Mouse (Mus musculus) left cerebral cortex, adult 8-10 months (tissue): ENCODE measurements at regions not wholly inside any gene's neighbourhood (a gene's known extent, or its start where the extent isn't known, plus 50 kb on each side); places are given as distances from the start of the nearest gene placed in this dataset.
"Not testable (repeated sequence)": the region's sequence is repeated elsewhere in the genome, so short reads cannot be mapped to it uniquely, and the experiment has no call there.

ENCODE experiments used
- DNase-seq, 2 experiments: peaks; one replicate each; pipeline ENCODE4 v3.0.0; 2022; ENCODE audit warnings: low spot score in 2 of 2

DNA sequence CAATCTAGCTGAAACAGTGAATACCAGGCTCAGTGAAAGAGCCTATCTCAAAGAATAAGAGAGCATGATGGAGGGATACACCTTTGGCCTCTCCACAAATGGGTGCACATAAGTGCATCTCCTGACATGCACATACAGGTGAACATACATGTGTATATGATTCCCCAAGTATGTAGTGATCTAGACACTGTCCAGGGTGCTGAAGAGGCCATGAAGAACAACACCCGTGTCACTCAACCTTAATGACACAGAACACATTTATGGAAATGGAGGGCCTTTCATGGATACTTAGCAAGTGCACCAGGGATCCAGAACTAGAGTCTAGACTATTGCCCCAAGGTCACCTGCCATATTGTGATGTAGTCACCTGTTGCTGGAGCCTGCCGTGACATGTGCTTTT is 56.9 kb downstream of the Spata19 start:
- DNase-seq, result no peak

DNA sequence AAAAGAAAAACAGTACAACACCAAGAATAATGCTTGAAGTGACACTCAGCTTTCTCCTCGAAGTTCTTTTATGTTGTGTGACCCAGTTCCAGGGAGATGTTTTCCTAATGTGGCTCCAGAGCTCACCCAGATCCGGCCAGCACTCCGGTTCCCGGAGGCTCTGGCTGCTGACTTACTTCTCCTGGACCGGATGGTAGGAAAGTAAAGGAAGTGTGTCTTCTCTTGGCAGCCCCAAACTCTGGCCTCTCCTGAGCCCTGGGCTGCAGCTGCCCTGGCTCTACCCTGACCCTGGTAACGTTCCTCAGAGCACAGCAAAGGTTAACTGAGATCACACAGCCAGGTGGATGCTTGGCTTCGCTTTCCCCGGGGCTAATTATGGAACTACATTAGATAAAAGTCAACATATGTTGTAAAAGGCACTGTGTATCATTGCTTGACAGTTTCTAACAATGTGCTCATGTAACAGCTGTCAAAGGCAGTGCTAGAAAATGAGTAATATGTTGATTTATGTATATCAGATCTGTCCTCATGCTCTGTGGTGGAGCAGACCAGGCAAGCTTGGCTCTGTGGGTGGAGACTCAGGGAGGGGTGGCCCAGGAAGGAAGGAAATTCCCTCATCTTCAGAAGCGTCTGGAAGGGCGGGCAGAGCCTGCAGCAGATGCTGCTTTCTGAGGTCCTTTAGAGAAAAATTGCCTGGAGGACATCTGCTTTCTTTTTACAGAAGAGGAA is 57.5 kb downstream of the Spata19 start:
- peak; percentile 23 to 85 for DNase-seq

DNA sequence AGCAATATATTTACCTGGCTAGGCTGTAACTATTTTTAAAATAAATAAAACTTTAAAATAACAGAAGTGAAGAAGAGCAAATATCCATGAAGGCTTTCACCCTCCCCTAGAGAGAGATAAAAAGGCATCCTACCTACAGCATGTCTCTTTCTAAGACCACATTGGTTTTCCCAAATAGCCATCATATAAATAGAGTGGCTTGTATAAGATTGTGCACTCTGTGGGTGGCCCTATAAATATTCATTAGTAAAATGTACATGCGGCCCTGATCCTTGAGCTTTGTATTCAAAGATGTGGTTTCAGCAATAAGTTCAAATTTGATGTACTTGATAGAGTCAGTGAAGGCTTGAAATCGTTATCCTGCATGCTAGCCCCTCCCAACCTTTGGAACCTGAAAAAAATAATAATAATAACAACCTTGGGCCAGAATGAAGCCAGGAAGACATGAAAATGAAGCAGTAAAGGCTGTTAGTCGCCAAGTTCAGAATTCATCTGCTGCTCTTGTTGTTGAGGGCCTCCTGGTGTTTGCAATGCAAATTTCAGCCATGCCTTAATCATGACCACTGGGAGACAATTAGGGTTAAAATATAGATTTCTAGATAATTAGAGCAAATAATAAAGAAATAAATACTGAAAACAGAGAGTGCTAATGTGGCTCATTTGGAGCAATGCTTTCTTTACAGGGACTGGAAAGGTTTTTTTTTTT is 61.9 kb downstream of the Spata19 start:
- DNase-seq, result no peak

DNA sequence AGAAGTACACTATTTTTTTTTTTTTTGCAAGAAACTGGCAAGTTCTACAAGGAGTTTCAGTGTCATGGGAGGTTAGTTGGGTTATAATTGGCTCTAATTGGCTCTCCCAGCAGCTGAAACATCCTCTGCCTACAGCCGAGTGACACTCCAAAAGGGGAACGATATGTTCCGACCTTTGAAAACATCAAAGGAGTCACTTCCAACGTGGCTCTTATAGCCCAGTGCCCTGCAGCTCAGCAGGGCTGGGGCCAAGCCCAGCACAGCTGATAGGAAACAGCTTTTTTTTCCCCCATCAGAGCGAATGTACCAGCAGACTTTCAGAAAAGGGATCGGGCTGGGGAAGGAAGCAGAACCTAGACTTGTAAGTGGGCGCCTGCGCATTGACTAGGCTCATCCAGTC is 64.4 kb downstream of the Spata19 start:
- DNase-seq, result no peak

DNA sequence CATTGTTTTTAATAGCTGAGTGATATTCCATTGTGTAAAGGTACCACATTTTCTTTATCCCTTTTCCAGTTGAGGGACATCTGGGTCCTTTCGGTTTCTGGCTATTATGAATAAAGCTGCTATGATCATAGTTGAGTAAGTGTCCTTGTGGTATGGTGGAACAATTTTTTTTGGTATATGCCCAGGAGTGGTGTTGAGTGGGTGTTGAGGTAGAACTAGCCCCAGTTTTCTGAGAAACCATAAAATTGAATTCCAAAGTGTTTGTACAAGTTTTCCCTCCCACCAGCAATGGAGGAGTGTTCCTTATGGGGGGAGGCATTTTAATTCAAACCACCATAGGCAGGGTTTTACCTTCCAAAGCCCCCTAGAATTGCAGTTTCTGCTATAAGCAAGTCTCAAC is 67.4 kb downstream of the Spata19 start:
- no peak for DNase-seq

DNA sequence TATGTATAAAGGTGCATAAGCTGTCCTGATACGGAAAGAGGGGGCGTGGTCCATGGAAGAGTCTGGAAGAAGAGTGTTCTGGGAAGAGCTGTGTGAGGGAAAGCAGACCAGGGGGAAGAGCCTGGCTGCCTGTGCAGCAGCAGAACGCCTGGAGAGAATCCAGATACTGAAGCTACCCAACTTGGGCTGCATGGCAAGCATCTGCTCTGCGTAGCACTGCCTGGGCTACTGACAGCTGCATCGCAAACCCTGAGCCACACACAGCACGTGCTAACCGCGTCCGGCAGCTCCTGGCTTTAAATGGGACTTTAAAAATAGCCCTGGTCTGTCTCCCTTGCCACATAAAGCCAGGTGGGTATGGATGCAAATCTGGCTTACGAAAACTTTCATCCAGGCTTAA is 78.9 kb downstream of the Spata19 start:
- DNase-seq, result peak in 1 of 2 experiments; percentile 66

DNA sequence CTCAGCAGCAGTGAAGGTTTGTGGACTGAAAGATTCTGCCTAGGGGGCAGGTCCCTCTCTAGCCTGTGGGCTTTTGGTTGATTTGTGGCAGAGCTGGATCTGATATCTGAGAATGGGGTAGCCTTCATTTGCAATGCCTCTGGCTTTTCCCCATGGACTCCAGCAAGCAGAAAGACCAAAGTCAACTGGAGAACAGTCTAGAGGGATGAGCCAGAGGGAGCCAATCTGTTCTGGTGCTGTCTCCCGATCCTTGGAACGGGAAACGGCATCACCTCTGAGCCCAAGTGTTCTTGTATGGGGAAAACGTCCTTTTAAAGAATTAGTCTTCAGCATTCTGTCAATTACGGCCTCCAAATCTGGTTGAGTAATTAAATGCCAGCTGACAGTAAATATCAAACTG is 80.0 kb downstream of the Spata19 start:
- DNase-seq, result no peak

DNA sequence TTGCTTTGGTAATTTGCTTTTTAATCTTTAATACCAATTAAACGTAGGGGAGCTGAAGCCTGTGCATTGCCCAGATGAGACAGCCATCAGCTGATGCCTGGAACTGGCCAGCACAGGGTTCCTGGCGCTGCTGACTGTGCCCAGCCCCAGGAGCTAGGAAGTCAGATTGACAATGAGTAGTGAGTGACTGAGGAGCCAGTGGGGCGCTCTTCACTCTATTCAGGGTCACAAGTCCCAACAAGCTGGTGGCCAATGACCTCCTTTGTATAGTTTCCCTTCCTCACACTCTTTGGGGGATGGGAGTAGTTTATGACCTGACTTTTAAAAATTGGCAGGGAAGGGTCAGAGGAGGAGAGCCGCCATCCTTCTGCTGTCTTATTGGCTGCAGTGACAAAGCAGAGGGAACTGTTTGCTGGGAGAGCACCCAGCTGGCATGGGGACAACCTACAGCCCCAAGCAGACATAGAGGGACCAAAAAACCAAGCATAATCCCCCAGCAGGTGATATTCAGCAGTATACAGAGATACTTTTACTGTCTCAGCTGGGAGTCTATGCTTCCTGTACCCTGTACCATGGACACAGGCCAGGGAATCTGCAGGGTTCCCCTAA is 80.6 kb downstream of the Spata19 start:
- no peak for DNase-seq

DNA sequence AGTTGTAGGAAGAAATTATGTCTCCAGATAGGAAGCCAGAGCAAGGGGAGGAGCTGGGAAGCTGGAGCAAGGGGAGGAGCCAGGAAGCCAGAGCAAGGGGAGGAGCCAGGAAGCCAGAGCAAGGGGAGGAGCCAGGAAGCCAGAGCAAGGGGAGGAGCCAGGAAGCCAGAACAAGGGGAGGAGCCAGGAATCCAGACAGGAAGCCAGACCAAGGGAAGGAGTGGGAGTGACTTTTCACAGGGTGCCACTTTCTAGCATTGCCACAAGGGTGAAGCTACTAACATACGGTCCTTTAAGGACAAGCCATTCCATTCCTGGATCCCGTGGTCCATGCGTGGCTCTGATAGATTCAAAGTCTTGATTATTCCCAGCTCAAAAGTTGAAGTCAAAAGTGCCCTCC is 81.7 kb downstream of the Spata19 start:
- DNase-seq, result no peak

DNA sequence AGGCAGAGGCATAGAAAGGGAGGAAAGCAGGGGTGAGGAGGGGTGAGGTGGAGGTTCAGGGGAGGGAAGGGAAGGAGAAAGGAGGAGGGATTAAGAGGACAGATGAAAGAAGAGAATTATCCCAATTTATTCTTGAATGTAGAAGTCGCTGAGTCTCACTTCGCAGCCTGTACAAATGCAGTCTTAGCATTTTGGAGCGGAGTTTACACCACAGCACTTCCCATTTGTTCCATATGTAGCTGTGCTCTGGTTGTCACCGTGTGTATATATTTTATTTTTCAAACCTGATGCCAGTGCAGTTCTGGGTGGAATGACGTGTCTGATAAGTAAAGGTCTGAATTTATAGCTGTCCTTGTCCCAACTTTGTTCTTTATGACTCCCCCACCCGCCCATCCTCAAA is 105.2 kb downstream of the Spata19 start:
- DNase-seq, result no peak

DNA sequence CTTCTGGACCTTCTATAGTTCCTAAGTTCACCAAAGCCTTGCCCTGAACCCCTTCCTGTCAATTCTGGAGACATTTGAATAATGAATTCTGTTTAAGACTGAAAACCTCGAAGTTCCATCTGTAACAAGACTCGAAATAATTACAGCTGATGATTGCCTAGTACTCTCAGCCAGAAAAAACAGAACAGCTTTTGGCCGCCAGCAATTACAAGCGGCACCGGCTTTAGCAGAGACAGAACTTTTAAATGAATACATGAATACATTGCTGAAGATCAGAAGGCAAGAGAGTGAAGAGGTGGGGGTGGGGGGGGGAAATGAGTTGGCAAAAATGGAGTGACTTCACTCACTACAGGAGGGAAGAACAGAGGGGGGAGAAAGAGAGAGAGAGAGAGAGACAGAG is 112.6 kb downstream of the Spata19 start:
- DNase-seq, result no peak

DNA sequence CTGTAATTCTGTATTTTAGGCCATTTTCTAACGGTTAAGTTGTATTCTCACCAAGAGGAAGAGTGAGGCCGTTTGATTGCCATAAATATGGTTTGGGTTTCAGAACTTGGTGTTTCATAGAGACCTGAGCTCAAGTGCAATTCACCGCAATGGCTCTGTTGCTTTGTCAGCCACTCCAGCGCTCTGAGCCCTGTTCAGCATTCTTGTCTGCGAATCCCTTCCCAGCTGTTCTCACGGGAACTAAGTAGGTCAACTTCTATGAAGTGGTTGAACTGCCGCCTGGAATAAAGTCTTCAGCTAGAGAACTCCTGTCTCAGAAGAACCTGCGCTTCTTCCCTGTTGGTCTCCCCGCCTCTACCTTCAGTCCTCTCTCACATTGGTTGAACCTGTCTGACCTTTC is 113.1 kb downstream of the Spata19 start:
- DNase-seq, result peak in 1 of 2 experiments; percentile 11

DNA sequence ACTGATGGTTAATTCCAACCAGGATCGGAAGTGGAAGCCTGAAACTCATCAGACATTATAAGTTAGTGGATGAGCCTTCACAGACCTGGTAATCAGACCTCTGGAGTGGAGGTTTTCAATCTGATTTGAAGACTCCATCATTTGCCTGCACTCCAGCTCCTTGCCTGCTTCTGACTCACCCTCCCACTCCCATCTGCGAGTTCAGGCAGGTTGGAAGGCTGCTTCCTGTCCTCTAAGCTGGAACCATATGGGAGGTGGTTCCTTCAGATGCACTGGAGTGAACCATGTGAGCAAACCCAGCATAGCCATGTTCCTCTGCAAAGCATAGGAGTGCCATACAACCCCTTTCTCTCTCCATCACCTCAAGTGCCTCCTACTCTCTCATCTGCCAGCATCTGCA is 114.6 kb downstream of the Spata19 start:
- peak; percentile 23 to 76 for DNase-seq

DNA sequence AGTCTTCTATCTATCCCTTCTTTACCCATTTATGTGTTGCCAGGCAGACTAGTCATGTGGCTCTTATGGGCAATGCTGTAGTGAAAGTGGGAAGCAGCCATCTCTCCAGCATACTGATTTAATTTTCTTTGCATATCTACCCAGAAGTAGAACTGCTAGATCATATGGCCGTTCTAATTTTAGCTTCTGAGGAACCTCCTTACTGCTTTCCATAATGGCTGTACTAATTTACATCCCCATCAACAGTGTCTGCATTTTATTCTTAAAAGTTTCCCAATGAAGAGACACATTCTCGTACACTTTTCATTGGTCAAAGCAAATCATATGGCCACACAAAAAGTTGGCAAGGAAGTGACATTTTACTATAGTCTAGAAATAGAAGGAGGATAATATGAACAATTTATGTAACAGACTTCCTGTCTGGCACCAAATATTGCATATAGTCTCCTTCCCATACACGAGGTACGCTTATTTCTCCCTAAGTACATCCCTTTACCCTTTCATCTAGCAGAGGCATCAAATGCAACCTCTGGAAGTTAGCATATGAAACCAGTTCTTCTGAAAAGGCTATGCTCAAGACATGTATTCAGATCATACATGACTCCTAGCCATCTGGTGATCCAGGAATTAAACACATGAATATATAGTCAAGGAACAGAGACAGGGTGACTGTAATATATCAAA is 119.0 kb downstream of the Spata19 start:
- DNase-seq, result no peak

DNA sequence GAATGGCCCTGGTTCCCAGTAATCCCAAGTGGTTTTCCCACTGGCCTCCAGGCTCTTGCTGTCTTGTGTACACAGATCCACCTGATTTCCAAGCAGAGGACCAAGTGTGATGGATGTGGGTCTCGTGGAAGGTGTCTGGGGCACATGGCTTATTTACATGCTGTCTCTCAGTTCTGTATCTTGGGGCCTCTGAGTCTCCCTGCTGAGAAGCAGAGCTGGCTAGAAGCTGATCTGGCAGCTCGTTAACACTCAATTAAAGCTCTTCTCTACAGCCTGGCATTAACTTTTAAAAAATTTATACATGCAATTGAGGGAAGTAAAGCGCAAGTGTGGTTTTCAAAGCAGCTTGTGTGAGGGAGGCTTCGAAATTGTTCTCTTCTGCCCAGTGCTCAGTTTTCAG is 121.4 kb downstream of the Spata19 start:
- no peak for DNase-seq

DNA sequence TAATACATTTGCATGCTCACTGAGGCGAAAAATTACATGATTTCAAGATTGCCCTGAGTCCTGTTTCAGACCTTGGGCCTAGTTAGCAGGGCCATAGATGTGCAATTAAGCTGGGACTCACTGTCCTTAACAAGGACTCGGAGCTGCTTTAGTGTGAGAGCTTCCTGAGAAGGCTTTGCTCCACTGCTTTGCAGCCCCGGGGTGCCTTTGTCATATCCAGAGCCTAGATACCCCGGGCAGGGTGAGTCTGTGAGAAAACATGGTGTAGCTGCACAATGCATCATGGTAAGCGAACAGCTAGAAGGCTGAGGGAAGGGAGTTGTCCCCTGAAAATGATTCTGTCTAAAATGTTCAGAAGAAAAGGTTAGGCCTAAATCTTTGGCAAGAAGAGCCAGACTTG is 123.1 kb downstream of the Spata19 start:
- no peak for DNase-seq

DNA sequence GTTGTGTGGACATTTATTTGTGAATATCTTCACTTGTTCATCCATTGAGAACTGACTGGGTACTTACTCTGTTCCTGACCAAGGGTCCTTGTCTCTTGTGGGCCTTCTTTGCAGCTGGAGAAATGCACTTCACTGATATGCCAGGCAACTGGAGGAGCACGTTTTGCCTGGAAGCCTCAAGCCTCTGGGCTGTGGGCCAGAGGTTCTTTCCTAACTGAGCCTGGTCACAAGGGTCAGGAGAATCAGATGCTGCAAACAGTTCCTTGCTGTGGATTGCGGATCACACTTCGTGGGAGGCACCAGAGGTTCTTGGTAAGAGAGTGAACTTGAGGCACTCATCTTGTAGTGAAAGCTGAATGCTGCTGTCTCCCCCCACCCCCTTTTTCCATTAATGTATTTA is 124.6 kb downstream of the Spata19 start:
- no peak for DNase-seq

DNA sequence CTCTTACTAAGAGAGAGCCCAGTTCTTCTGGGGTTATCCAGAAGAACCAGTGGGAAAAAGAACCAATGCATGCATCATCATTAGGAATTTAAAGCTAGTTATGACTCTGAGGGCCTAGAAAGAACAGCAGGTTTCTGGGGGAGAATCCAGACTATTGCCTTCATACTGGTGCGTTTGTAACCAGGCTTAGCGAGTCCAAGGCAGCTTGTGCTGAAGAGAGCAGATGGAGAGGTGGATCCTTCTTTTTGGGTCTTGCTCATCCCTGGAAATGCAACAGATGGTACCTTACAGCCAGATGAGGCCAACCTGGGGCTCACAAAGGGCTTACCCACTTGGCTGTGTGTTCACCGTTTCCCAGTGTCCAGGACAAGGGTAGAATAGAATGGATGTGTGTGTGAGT is 130.1 kb downstream of the Spata19 start:
- no peak for DNase-seq

DNA sequence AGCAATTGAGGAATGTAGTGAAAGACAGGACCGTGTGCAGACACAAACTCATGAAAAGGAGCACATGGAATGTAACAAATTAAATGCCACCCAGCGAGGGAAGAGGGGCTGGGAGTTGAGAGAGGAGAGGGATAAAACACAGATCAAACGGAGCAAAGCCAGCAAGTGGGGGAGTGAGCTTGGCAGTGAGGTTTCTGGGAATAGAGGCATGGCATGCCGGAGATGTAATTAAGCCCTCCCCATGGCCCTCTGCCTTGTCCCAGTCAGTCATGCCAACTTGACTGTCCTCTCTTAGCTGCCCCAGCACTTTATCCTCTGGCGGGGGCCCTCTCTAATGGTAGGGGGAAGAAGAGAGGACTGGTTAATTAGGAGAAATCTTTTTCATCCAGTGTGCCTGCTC is 141.9 kb downstream of the Spata19 start:
- no peak for DNase-seq

DNA sequence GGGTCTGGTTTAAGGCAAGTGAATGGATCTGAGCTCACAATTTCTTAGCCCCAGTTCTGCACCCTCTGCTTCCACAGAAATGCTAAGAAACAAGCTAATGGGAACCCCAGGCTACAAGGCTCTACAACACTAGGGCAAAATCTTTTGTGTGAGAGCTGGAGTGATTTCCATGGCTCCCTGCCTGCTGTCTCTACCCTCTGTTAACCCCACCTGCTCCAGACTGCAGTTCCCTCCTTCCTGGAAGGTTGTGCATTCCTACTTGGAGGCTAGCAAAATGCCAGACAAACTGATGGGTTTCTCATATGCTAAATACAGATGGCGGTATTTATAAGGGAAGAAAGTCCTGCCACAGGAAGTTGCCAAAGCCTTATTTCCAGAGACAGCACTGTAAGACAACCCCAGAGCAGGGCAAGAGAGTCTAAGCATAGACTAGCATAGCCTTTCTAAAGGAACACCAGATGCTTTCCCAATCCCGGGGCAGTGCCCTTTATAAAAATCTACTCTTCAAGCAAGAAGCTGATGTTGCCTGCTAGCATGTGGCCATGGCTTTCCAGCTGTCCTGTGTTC is 145.1 kb downstream of the Spata19 start:
- no peak for DNase-seq

DNA sequence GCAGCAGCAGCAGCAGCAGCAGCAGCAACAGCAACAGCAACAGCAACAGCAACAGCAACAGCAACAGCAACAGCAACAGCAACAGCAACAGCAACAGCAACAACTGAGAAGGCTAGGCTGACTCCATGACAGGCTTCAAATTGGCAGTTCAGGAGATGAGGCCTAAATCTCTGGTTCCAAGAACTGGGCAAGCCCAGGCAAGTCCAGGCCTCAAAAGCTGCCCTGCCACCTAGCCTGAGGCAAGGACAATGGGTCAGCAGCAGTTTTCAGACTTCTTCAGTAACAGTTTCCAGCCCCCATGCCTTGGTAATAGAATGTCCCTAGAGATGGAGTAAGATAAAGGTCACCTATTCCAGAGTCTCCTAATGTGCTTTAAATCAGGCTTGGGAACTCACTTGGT is 158.1 kb downstream of the Spata19 start:
- not testable (repeated sequence) for DNase-seq
